Mouse (Mus musculus) stomach, postnatal 0 days (tissue): ENCODE measurements at regions not wholly inside any gene's neighbourhood (a gene's known extent, or its start where the extent isn't known, plus 50 kb on each side); places are given as distances from the start of the nearest gene placed in this dataset.

ENCODE experiments used
- CTCF ChIP-seq: IDR thresholded peaks from 2 replicates; pipeline ENCODE4 v1.5.1; 2016; ENCODE audit warnings: antibody characterized with exemption, low read depth, mild to moderate bottlenecking, moderate library complexity
- EP300 ChIP-seq: optimal IDR thresholded peaks from 2 replicates; pipeline ENCODE3; 2016; ENCODE audit warnings: antibody characterized with exemption

GRCm38 (mm10) chr1:137815401-137815888 lies 360.1 kb downstream of the Ptprc start:
- TF ChIP-seq CTCF (no peak), EP300 (no peak)
